Mouse (Mus musculus) midbrain, embryonic 10.5 days (tissue): Measurements from ENCODE around the gene AL732309.1. TPM values are rescaled to one million over a fixed set of nuclear protein-coding genes. Genes with fewer than 3 reads are reported as not detected.
A peak's percentile ranks its signal among the peaks of the same experiment; 100 is the strongest.

Experiments used
- DNase-seq: peaks from one replicate; pipeline ENCODE4 v3.0.0-alpha.2; 2017; ENCODE audit warnings: low spot score
- H3K27ac ChIP-seq: fragments of 300-500 bp; sonication (generic); replicated peaks from 2 replicates; pipeline ENCODE4 v1.5.1; 2016; ENCODE audit warnings: mild to moderate bottlenecking
- H3K27me3 ChIP-seq: fragments of 300-500 bp; sonication (generic); 2 replicates; pipeline ENCODE4 v1.6.1; 2016; ENCODE audit warnings: low read depth, mild to moderate bottlenecking; ENCODE audit not compliant: poor library complexity, severe bottlenecking
- H3K36me3 ChIP-seq: fragments of 300-500 bp; sonication (generic); 2 replicates; pipeline ENCODE4 v1.6.1; 2016; ENCODE audit warnings: mild to moderate bottlenecking, moderate library complexity
- H3K4me1 ChIP-seq: fragments of 300-500 bp; sonication (generic); 2 replicates; pipeline ENCODE4 v1.6.1; 2016
- H3K4me3 ChIP-seq: fragments of 300-500 bp; sonication (generic); 2 replicates; pipeline ENCODE4 v1.5.1; 2016; ENCODE audit warnings: mild to moderate bottlenecking, moderate library complexity
- H3K9me3 ChIP-seq: fragments of 300-500 bp; sonication (generic); replicated peaks from 2 replicates; pipeline ENCODE4 v1.6.1; 2016; ENCODE audit warnings: mild to moderate bottlenecking
- WGBS: fragments of 180-500 bp; shearing (Covaris S2); methylation state at CpG from one replicate; pipeline ENCODE4 v1.1.7; 2016; 5-methylcytosine and 5-hydroxymethylcytosine counted together
- polyA plus RNA-seq: library from polyadenylated mRNA; unstranded; fragments of >200 nt; fragmentation: Nextera tagmentation; extraction: Ambion mirVana; gene quantifications from 2 replicates; pipeline ENCODE4 v1.2.1, GENCODE M21; 2016

AL732309.1 gene
- polyA plus RNA-seq, 1 experiment from 2014 or later, result 8.6 TPM

DNA sequence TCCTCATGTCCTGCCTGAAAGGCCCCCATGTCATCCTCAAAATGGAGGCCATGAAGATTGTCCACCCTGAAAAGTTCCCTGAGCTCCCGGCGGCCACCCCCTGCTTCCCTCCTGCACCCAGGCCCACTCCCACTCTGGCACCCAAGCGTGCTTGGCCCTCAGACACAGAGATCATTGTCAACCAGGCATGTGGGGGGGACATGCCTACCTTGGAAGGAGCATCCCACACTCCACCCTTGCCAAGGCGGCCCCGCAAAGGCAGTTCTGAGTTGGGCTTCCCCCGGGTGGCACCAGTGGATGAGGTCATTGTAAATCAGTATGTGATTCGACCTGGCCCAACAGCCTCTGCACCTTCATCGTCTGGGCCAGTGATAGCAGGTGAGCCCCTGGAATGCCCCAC lies 3.3 kb downstream of the AL732309.1 start:
- DNase-seq, result no peak
- peak overlapping the region; percentile 80; the same call in 1 of the 2 replicates for H3K27ac ChIP-seq
- peaks cover 38% of the 10 kb centered on the region for H3K27me3 ChIP-seq
- peak overlapping the region; percentile 67; the same call in 1 of the 2 replicates for H3K4me3 ChIP-seq
- H3K9me3 ChIP-seq, result no peaks in the 10 kb centered on the region
- peaks cover 44% of the 10 kb centered on the region for H3K36me3 ChIP-seq
- peaks cover 33% of the 10 kb centered on the region for H3K4me1 ChIP-seq
- WGBS, result 77% methylated on average over 8 of the region's 8 CpGs

DNA sequence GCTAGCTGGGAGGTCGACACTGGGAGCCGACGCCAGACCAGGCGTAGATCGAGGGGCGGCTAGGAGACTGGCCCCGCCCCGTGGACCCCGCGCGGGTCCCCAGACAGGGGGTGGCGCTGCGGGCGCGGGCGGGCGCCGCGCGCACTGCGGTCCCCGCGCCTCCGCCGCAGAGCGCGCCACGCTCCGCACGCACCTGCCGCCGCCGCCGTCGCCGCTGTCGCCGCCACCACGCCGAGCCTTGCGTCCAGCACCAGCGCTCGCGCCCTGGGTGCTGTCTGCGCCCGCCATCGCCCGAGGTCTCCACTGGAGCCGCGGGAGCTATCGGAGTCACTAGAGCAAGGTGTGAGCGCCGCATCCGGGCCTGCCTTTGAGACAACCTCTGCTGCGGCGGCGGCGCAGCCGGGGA lies 4.6 kb downstream of the AL732309.1 start, which contains the start of the genes Rnf208 and Cysrt1:
TSS of gene Rnf208 (plus strand) at position 155 of the 406 bp plus-strand sequence.
TSS of gene Cysrt1 (minus strand) at position 352 of the 406 bp plus-strand sequence.
- H3K27me3 ChIP-seq, result peaks cover 38% of the 10 kb centered on the region
- peaks cover 33% of the 10 kb centered on the region for H3K4me1 ChIP-seq
- DNase-seq, result peak; percentile 47
- peaks cover 31% of the 10 kb centered on the region for H3K36me3 ChIP-seq
- WGBS, result under 1% methylated on average over 56 of the region's 59 CpGs
- H3K9me3 ChIP-seq, result no peaks in the 10 kb centered on the region
- H3K4me3 ChIP-seq, result peak within 1 kb of the TSS; percentile 67
- H3K27ac ChIP-seq, result peak within 1 kb of the TSS; percentile 80

DNA sequence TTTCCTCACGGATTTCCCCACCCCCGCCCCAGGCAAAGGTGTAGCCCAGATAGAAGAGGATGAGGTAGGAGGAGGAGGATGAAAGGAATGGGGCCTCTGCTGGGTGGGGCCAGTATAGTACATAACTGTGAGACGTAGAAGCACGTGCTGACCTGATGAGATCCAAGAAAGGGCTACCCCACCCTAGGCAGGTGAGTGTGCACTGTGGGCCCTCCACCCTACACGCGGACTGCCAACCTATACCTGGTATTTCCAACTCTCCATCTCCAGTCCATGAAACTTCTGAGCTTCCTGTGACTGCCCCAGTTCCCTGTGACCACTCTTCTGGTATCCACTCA lies 5.3 kb downstream of the AL732309.1 start:
- Histone ChIP-seq H3K27me3 (peaks cover 38% of the 10 kb centered on the region), H3K4me3 (peak overlapping the region; percentile 67), H3K4me1 (peaks cover 33% of the 10 kb centered on the region), H3K36me3 (peaks cover 24% of the 10 kb centered on the region), H3K9me3 (no peaks in the 10 kb centered on the region), H3K27ac (peak overlapping the region; percentile 80; the same call in 1 of the 2 replicates)
- DNase-seq, result no peak
- 20% methylated on average over 6 of the region's 6 CpGs for WGBS

DNA sequence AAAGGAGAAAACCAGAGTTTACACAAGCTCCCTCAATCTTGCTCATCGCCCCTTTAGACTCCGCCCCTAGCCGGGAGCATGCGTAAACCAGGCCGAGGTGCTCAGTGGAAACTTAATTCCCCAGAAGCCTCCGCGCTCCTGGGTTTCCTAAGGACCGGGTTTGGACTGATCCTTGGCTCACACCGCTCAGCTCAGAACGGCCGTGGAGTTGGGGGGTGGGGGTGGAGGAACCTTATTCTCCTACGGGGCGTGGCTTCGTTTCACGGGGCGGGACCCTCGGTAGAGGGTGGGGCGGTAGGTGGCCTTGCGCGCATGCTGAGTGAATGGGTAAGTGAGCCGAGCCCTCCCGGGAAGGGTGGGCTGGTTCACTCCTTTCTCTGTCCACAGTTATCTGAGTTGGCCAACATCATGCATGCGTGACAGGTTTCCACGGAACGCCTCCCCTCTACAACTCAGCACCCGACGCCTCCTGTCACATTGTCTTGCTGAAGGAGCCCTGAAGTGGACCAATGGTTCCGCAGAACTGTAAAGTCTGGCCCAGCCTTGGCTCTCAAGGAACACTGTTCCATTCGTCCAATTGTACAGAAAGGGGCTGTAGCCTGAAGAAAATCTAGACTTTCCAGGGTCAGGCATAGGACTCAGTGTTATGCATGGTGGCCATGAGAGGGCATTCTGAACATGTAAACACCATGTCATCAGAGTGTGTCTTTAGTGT lies 5.8 kb downstream of the AL732309.1 start:
- Histone ChIP-seq H3K4me3 (peak overlapping the region; percentile 67), H3K27me3 (peaks cover 38% of the 10 kb centered on the region), H3K9me3 (no peaks in the 10 kb centered on the region), H3K4me1 (peaks cover 33% of the 10 kb centered on the region), H3K27ac (peak overlapping the region; percentile 78), H3K36me3 (peaks cover 19% of the 10 kb centered on the region)
- peak; percentile 77 for DNase-seq
- 1% methylated on average over 29 of the region's 29 CpGs for whole genome bisulfite sequencing

DNA sequence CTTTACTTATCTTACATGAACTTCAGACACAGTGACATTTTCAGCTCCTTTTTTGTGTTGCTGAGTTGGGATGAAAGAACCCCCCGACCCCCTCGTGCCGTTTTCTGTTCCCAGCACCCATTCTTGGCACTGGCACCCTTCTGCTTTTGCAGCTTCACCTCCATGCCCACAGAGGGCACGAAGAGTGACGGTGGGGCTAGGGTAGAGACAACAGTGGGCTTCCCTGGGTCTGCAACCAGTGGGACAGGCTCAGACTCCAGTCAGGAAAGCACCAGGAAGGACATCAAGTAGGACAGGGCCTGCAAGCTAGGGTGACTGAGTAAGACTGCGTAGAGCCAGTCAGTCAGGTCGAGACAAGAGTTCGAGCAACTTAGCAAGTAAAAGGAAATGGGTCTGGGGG lies 6.4 kb downstream of the AL732309.1 start:
- Histone ChIP-seq H3K36me3 (peaks cover 14% of the 10 kb centered on the region), H3K4me3 (peak overlapping the region; percentile 67), H3K9me3 (no peaks in the 10 kb centered on the region), H3K27me3 (peaks cover 38% of the 10 kb centered on the region), H3K4me1 (peaks cover 33% of the 10 kb centered on the region), H3K27ac (peak overlapping the region; percentile 78)
- DNase-seq, result no peak
- 51% methylated on average over 8 of the region's 8 CpGs for WGBS

DNA sequence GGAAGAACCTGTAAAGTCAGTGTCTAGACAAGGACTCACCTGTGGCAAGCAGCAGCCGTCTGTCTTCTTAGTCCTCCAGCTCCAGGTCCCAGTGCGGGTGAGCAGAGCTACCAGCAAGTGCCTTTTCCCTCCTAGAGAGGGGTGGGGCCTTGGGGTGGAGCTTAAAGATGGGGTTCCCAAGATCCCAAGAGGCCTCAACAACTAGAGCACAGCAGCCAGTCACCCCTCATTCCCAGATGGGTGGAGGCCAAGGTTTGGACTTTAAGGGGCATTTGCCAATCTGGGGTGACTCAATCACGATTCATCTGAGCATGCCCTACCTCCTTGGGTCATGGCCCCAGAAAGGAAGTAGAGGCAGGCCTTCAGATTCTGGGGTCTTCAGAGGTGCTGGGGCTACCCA lies 6.9 kb downstream of the AL732309.1 start:
- peaks cover 38% of the 10 kb centered on the region for H3K27me3 ChIP-seq
- peaks cover 33% of the 10 kb centered on the region for H3K4me1 ChIP-seq
- H3K4me3 ChIP-seq, result no peak overlapping the region; the same call in 1 of the 2 replicates
- no peak for DNase-seq
- no peak overlapping the region for H3K27ac ChIP-seq
- WGBS, result 90% methylated on average over 3 of the region's 3 CpGs
- peaks cover 8% of the 10 kb centered on the region; the same call in 1 of the 2 replicates for H3K36me3 ChIP-seq
- no peaks in the 10 kb centered on the region for H3K9me3 ChIP-seq

DNA sequence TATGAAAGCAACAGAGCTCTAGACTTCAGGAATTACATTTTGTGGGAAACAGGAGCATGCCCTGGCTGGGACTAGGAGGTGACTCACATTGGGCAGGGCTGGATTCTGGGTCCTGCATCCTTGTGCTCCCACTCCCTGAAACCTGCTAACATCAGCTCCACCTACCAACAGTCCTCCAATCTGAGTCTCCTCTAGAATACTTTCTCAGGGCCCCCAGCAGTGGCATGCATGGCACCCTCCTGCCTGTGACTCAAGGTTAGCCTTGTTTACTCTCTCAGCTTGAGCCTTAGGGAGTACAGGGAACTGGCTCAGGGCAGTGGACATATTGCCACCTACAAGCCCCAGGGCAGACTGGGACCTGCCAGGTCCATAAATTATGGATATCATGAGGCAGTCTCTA lies 8.6 kb downstream of the AL732309.1 start:
- Histone ChIP-seq H3K9me3 (no peaks in the 10 kb centered on the region), H3K27ac (no peak overlapping the region), H3K36me3 (no peaks in the 10 kb centered on the region), H3K4me3 (no peak overlapping the region), H3K4me1 (peaks cover 30% of the 10 kb centered on the region), H3K27me3 (peaks cover 25% of the 10 kb centered on the region)
- no peak for DNase-seq

DNA sequence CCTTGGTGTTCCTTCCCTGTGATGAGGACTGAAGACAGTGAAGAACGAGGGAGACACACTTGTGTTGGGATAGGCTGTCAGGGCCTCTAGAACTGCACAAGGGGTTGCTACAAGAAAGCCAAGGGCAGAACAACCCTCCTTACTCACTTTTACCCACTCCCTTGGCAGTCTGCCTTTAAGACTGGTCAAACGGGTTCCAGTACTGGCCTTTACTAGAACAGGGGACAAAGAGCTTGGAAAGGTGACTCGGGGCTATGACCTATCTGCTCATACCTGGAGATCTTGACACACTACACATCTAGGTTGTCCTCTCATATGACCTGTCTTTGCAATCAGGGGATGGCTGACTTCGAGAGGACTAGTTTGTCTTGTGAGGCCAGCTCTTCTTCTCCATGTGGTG lies 9.1 kb downstream of the AL732309.1 start:
- H3K4me1 ChIP-seq, result peaks cover 24% of the 10 kb centered on the region
- no peak overlapping the region for H3K4me3 ChIP-seq
- 83% methylated on average over 4 of the region's 4 CpGs for WGBS
- no peaks in the 10 kb centered on the region for H3K9me3 ChIP-seq
- H3K36me3 ChIP-seq, result no peaks in the 10 kb centered on the region
- peaks cover 19% of the 10 kb centered on the region for H3K27me3 ChIP-seq
- DNase-seq, result no peak
- H3K27ac ChIP-seq, result no peak overlapping the region

DNA sequence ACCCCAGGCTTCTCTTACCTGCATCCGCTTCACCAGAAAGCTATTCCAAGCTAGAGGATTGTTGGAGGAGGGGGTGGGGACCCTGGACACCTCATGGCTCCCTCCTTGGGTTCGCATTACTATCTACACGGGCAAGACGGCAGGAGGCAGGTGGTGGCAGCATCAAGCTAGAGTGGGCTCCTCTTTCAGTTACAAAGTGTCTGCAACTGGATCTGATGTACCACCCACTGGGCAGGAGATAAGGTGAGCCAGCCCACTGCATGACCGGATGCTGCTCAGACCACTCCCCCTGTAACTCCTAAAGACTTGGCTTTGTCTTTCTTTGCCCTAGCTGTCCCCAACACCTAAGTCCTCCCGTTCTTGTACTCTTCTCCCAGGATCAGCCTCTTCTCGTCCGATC lies 10.0 kb downstream of the AL732309.1 start, which contains the start of gene Rnf224:
TSS of gene Rnf224 (minus strand) at position 174 of the 400 bp plus-strand sequence.
- DNase-seq, result no peak
- H3K9me3 ChIP-seq, result no peaks in the 10 kb centered on the region
- H3K27me3 ChIP-seq, result peaks cover 12% of the 10 kb centered on the region
- no peak within 1 kb of the TSS for H3K27ac ChIP-seq
- H3K4me3 ChIP-seq, result no peak within 1 kb of the TSS
- 43% methylated on average over 8 of the region's 8 CpGs for WGBS
- no peaks in the 10 kb centered on the region for H3K36me3 ChIP-seq
- H3K4me1 ChIP-seq, result peaks cover 15% of the 10 kb centered on the region

DNA sequence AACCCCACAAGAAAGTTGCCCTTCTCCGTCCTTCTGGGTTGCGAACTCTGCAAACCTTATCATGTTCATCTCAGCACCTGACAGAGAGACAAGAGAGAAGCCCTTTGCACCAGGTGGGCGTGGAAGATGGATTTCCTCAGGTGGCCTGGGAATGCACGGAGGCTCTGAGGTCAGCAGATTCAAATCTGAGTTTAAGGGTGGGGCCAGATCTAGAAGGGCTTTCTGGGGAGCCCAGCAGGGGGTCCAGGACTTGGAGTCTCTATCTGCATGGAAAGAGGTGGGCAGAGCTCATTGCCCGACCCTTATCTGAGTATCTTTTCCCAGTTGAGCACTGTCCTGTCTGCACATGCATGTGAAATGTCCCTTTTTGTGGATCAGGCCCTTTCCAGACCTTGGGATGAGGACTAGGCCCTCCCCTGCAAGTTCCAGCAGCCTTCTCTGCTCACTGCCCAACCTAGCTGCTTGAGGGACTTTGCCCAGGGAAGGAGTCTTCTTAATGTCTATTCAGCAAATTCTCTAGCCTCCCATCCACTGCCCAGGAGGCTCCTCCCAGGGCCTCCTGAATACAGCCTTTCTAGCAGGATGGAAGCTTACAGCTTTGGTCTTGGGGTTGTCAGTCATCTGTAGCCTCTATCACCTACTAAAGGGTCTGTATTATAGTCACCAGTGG lies 12.0 kb downstream of the AL732309.1 start:
- Histone ChIP-seq H3K27ac (no peak overlapping the region), H3K4me1 (no peaks in the 10 kb centered on the region), H3K9me3 (no peaks in the 10 kb centered on the region), H3K36me3 (no peaks in the 10 kb centered on the region), H3K27me3 (peaks cover 16% of the 10 kb centered on the region; the same call in 1 of the 2 replicates), H3K4me3 (no peak overlapping the region)
- DNase-seq, result no peak
- WGBS, result 80% methylated on average over 5 of the region's 5 CpGs

DNA sequence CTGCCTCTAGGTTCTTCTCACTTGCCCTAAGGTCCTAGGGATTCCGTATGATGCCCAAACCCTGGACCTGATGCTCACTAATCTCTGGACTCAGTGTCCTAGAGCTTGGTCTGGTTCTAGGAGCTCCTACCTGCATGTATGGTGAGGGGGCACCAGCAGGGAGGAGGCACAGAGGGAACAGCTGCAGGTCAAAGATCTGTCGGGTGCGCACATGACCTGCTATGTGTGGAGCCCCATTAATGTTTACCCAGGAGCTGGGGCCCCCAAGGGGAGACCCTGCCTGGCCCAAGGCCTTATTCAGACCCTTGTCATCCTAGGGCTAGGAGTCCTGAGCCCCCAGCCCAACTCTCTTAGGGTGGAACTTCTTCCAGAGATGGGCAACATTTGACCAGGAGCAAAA lies 12.6 kb downstream of the AL732309.1 start, which contains the start of gene Slc34a3:
TSS of gene Slc34a3 (minus strand) at position 315 of the 400 bp plus-strand sequence.
- no peak for DNase-seq

DNA sequence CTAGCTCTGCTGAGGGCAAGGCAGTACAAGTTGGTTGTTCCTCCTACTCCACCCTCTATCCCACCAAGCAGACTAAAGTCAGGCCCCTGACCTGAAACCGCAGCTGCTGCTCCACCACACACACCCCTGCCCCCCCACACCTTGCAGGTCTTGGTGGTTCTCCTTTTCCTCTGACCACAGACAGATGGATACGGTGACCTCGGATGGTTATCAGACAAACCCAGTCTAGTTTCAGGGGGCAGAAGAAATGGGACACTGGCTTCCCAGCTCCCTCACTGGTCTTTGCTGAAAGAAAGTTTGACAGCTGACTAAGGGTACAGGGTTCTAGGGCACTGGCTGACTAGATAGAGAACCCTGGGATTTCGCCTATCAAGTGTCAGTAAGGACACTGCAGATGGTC lies 13.2 kb downstream of the AL732309.1 start:
- H3K4me1 ChIP-seq, result peaks cover 7% of the 10 kb centered on the region
- H3K27me3 ChIP-seq, result 0 out of 2 replicates have a peak, but pooled peaks cover 16% of the 10 kb centered on the region
- no peak overlapping the region for H3K4me3 ChIP-seq
- WGBS, result 86% methylated on average over 4 of the region's 4 CpGs
- no peaks in the 10 kb centered on the region for H3K9me3 ChIP-seq
- no peak for DNase-seq
- H3K36me3 ChIP-seq, result no peaks in the 10 kb centered on the region
- no peak overlapping the region for H3K27ac ChIP-seq

More for the DNA sequence above, 12.6 kb downstream of the AL732309.1 start, which contains the start of gene Slc34a3:
- Histone ChIP-seq H3K27me3 (peaks cover 16% of the 10 kb centered on the region; the same call in 1 of the 2 replicates), H3K4me1 (0 out of 2 replicates have a peak, but pooled peaks cover 2% of the 10 kb centered on the region), H3K4me3 (no peak within 1 kb of the TSS), H3K36me3 (no peaks in the 10 kb centered on the region), H3K27ac (no peak within 1 kb of the TSS), H3K9me3 (no peaks in the 10 kb centered on the region)
- 87% methylated on average over 3 of the region's 3 CpGs for WGBS
